Mouse (Mus musculus) MEL (cell line): Measurements from ENCODE around the gene 1700014D04Rik. TPM values are rescaled to one million over a fixed set of nuclear protein-coding genes. Genes with fewer than 3 reads are reported as not detected.

Source experiments
- DNase-seq: peaks from one replicate; pipeline ENCODE4 v3.0.0; 2011; ENCODE audit warnings: low read depth, low spot score
- H3K27ac ChIP-seq: 2 replicates; pipeline ENCODE4 v1.5.1; 2012; ENCODE audit warnings: low read depth, mild to moderate bottlenecking, control low read depth, low read length, moderate library complexity; ENCODE audit not compliant: control insufficient read depth
- H3K27me3 ChIP-seq, 2 experiments: fragments of 150-350 bp in 1 of 2; sonication (generic) in 1 of 2; 2 replicates each; pipeline ENCODE4 v1.6.1; 2012; ENCODE audit warnings: low read length in 2 of 2, mild to moderate bottlenecking in 2 of 2, improper control_type of control experiment in 1 of 2, moderate library complexity in 1 of 2; ENCODE audit not compliant: insufficient read depth in 2 of 2, control insufficient read depth in 1 of 2
- H3K36me3 ChIP-seq, 2 experiments: 2 replicates each; pipeline ENCODE4 v1.6.1; 2012 to 2014; ENCODE audit warnings: low read length in 2 of 2, improper control_type of control experiment in 1 of 2, inconsistent platforms in 1 of 2, mild to moderate bottlenecking in 1 of 2; ENCODE audit not compliant: insufficient read depth in 2 of 2, control insufficient read depth in 1 of 2
- H3K4me1 ChIP-seq, 2 experiments: fragments of 150-350 bp in 1 of 2; sonication (generic) in 1 of 2; 2 replicates each; pipeline ENCODE4 v1.6.1; 2012; ENCODE audit warnings: low read length in 2 of 2, improper control_type of control experiment in 1 of 2, mild to moderate bottlenecking in 1 of 2; ENCODE audit not compliant: insufficient read depth in 2 of 2, control insufficient read depth in 1 of 2
- H3K4me3 ChIP-seq, 2 experiments: fragments of 150-350 bp in 1 of 2; sonication (generic) in 1 of 2; 2 replicates each; pipeline ENCODE4 v1.5.1; 2012; ENCODE audit warnings: low read depth in 2 of 2, low read length in 2 of 2, mild to moderate bottlenecking in 2 of 2, moderate library complexity in 2 of 2, control low read depth in 1 of 2, improper control_type of control experiment in 1 of 2; ENCODE audit not compliant: control insufficient read depth in 1 of 2, insufficient read depth in 1 of 2
- H3K79me2 ChIP-seq: 2 replicates; pipeline ENCODE4 v1.6.1; 2012; ENCODE audit warnings: mild to moderate bottlenecking, low read length, moderate library complexity; ENCODE audit not compliant: control insufficient read depth, poor library complexity, insufficient read depth
- H3K9ac ChIP-seq: 2 replicates; pipeline ENCODE4 v1.6.1; 2012; ENCODE audit warnings: low read depth, mild to moderate bottlenecking, control low read depth, low read length, moderate library complexity; ENCODE audit not compliant: control insufficient read depth, poor library complexity, severe bottlenecking
- H3K9me3 ChIP-seq: fragments of 150-350 bp; sonication (generic); replicated peaks from 2 replicates; pipeline ENCODE4 v1.6.1; 2012; ENCODE audit warnings: mild to moderate bottlenecking, low read length, improper control_type of control experiment, moderate library complexity; ENCODE audit not compliant: insufficient read depth
- BHLHE40 ChIP-seq: IDR thresholded peaks from 2 replicates; pipeline ENCODE4 v1.6.1; 2012; ENCODE audit warnings: low read depth, mild to moderate bottlenecking, inconsistent platforms, low read length, improper control_type of control experiment, borderline replicate concordance
- CHD2 ChIP-seq: IDR thresholded peaks from 2 replicates; pipeline ENCODE4 v1.6.1; 2011; ENCODE audit warnings: low read length, improper control_type of control experiment
- CTCF ChIP-seq, 3 experiments: IDR thresholded peaks in 2 of 3; conservative IDR thresholded peaks in 1 of 3; 2 replicates each; pipeline ENCODE4 v1.5.1; 2011 to 2012; ENCODE audit warnings: low read length in 3 of 3, low read depth in 2 of 3, mild to moderate bottlenecking in 2 of 3, improper control_type of control experiment in 1 of 3, inconsistent platforms in 1 of 3, mixed read lengths in 1 of 3, moderate library complexity in 1 of 3; ENCODE audit not compliant: control insufficient read depth in 1 of 3, insufficient read depth in 1 of 3, poor library complexity in 1 of 3, severe bottlenecking in 1 of 3
- E2F4 ChIP-seq: IDR thresholded peaks from 2 replicates; pipeline ENCODE4 v1.6.1; 2011; ENCODE audit warnings: low read depth, low read length, improper control_type of control experiment, borderline replicate concordance
- ELF1 ChIP-seq: IDR thresholded peaks from 2 replicates; pipeline ENCODE4 v1.6.1; 2014; ENCODE audit warnings: low read depth, mild to moderate bottlenecking, inconsistent platforms, low read length, improper control_type of control experiment, moderate library complexity
- EP300 ChIP-seq, 2 experiments: IDR thresholded peaks; 2 replicates each; pipeline ENCODE4 v1.6.1; 2011; ENCODE audit warnings: improper control_type of control experiment in 2 of 2, low read length in 2 of 2, low read depth in 1 of 2, mild to moderate bottlenecking in 1 of 2
- ETS1 ChIP-seq: IDR thresholded peaks from 2 replicates; pipeline ENCODE4 v1.6.1; 2012; ENCODE audit warnings: low read depth, mild to moderate bottlenecking, inconsistent platforms, low read length, improper control_type of control experiment, moderate library complexity
- GATA1 ChIP-seq: IDR thresholded peaks from 2 replicates; pipeline ENCODE4 v1.6.1; 2011; ENCODE audit warnings: low read depth, low read length, improper control_type of control experiment
- HCFC1 ChIP-seq: IDR thresholded peaks from 2 replicates; pipeline ENCODE4 v1.6.1; 2012; ENCODE audit warnings: low read depth, mild to moderate bottlenecking, inconsistent platforms, low read length, improper control_type of control experiment, moderate library complexity
- JUND ChIP-seq: IDR thresholded peaks from 2 replicates; pipeline ENCODE4 v1.6.1; 2011; ENCODE audit warnings: low read depth, mild to moderate bottlenecking, improper control_type of control experiment, low read length
- KAT2A ChIP-seq: conservative IDR thresholded peaks from 2 replicates; pipeline ENCODE4 v1.6.1; 2012; ENCODE audit warnings: low read depth, low read length, improper control_type of control experiment, inconsistent platforms
- MAX ChIP-seq: IDR thresholded peaks from 2 replicates; pipeline ENCODE4 v1.6.1; 2011; ENCODE audit warnings: low read length, improper control_type of control experiment
- MAZ ChIP-seq: IDR thresholded peaks from 2 replicates; pipeline ENCODE4 v1.6.1; 2012; ENCODE audit warnings: low read depth, mild to moderate bottlenecking, inconsistent platforms, low read length, improper control_type of control experiment
- MEF2A ChIP-seq: IDR thresholded peaks from 2 replicates; pipeline ENCODE4 v1.6.1; 2014; ENCODE audit warnings: low read depth, mild to moderate bottlenecking, inconsistent platforms, low read length, improper control_type of control experiment; ENCODE audit not compliant: poor library complexity, insufficient replicate concordance, severe bottlenecking; ENCODE audit errors: extremely low read depth
- MXI1 ChIP-seq: IDR thresholded peaks from 2 replicates; pipeline ENCODE4 v1.6.1; 2011; ENCODE audit warnings: mild to moderate bottlenecking, low read depth, low read length, improper control_type of control experiment
- MYC ChIP-seq: IDR thresholded peaks from 2 replicates; pipeline ENCODE4 v1.6.1; 2011; ENCODE audit warnings: low read depth, mild to moderate bottlenecking, low read length, improper control_type of control experiment, moderate library complexity
- NELFE ChIP-seq: IDR thresholded peaks from 2 replicates; pipeline ENCODE4 v1.6.1; 2011; ENCODE audit warnings: low read depth, low read length, improper control_type of control experiment
- NRF1 ChIP-seq: IDR thresholded peaks from 2 replicates; pipeline ENCODE4 v1.6.1; 2014; ENCODE audit warnings: low read depth, mild to moderate bottlenecking, inconsistent platforms, low read length, improper control_type of control experiment, moderate library complexity; ENCODE audit not compliant: poor library complexity, insufficient read depth, severe bottlenecking
- POLR2A ChIP-seq, 2 experiments: IDR thresholded peaks; 2 replicates each; pipeline ENCODE4 v1.6.1; 2011 to 2012; ENCODE audit warnings: low read length in 2 of 2, mild to moderate bottlenecking in 2 of 2, control low read depth in 1 of 2, improper control_type of control experiment in 1 of 2, low read depth in 1 of 2, moderate library complexity in 1 of 2; ENCODE audit not compliant: control insufficient read depth in 1 of 2, insufficient read depth in 1 of 2, poor library complexity in 1 of 2
- POLR2AphosphoS2 ChIP-seq: IDR thresholded peaks from 2 replicates; pipeline ENCODE4 v1.6.1; 2011; ENCODE audit warnings: low read length, improper control_type of control experiment
- POLR2AphosphoS5 ChIP-seq: IDR thresholded peaks from 2 replicates; pipeline ENCODE4 v1.6.1; 2012; ENCODE audit warnings: low read depth, borderline replicate concordance, mild to moderate bottlenecking, inconsistent platforms, low read length, moderate library complexity, mixed read lengths
- RAD21 ChIP-seq: IDR thresholded peaks from 2 replicates; pipeline ENCODE4 v1.6.1; 2011; ENCODE audit warnings: mild to moderate bottlenecking, low read depth, low read length, improper control_type of control experiment
- SIN3A ChIP-seq: IDR thresholded peaks from 2 replicates; pipeline ENCODE4 v1.6.1; 2012; ENCODE audit warnings: low read length, improper control_type of control experiment, inconsistent platforms
- SMC3 ChIP-seq: IDR thresholded peaks from 2 replicates; pipeline ENCODE4 v1.6.1; 2011; ENCODE audit warnings: low read depth, low read length, improper control_type of control experiment
- TAL1 ChIP-seq: IDR thresholded peaks from 2 replicates; pipeline ENCODE4 v1.6.1; 2012; ENCODE audit warnings: mild to moderate bottlenecking, inconsistent platforms, low read length, moderate library complexity, mixed read lengths
- TBP ChIP-seq: IDR thresholded peaks from 2 replicates; pipeline ENCODE4 v1.8.0; 2011; ENCODE audit warnings: low read depth, low read length, improper control_type of control experiment
- TCF12 ChIP-seq: IDR thresholded peaks from 2 replicates; pipeline ENCODE4 v1.6.1; 2014; ENCODE audit warnings: low read depth, mild to moderate bottlenecking, inconsistent platforms, low read length, improper control_type of control experiment, moderate library complexity
- UBTF ChIP-seq: IDR thresholded peaks from 2 replicates; pipeline ENCODE4 v1.6.1; 2012; ENCODE audit warnings: low read depth, mild to moderate bottlenecking, inconsistent platforms, low read length, improper control_type of control experiment, moderate library complexity, borderline replicate concordance; ENCODE audit not compliant: insufficient read depth
- USF1 ChIP-seq: IDR thresholded peaks from 2 replicates; pipeline ENCODE4 v1.6.1; 2014; ENCODE audit warnings: low read depth, mild to moderate bottlenecking, inconsistent platforms, low read length, improper control_type of control experiment, moderate library complexity
- USF2 ChIP-seq, 2 experiments: IDR thresholded peaks; 2 replicates each; pipeline ENCODE4 v1.6.1; 2011 to 2012; ENCODE audit warnings: improper control_type of control experiment in 2 of 2, low read length in 2 of 2, borderline replicate concordance in 1 of 2, inconsistent platforms in 1 of 2, low read depth in 1 of 2, mild to moderate bottlenecking in 1 of 2; ENCODE audit not compliant: insufficient read depth in 1 of 2
- ZC3H11A ChIP-seq: IDR thresholded peaks from 2 replicates; pipeline ENCODE4 v1.6.1; 2012; ENCODE audit warnings: low read depth, mild to moderate bottlenecking, inconsistent platforms, low read length, improper control_type of control experiment
- ZKSCAN1 ChIP-seq: IDR thresholded peaks from 2 replicates; pipeline ENCODE4 v1.6.1; 2012; ENCODE audit warnings: low read depth, mild to moderate bottlenecking, inconsistent platforms, low read length, improper control_type of control experiment, moderate library complexity
- ZNF384 ChIP-seq: IDR thresholded peaks from 2 replicates; pipeline ENCODE4 v1.6.1; 2012; ENCODE audit warnings: low read depth, mild to moderate bottlenecking, inconsistent platforms, low read length, improper control_type of control experiment
- polyA plus RNA-seq, 2 experiments: library from polyadenylated mRNA; stranded (reverse) in 1 of 2; unstranded in 1 of 2; fragments of >175 nt in 1 of 2; fragments of >200 nt in 1 of 2; gene quantifications; 2 replicates each; pipeline versions ENCODE4 v1.2.1 to v1.2.4; 2012; ENCODE audit warnings: low replicate concordance in 2 of 2, low read depth in 1 of 2; ENCODE audit not compliant: insufficient read length in 2 of 2, insufficient read depth in 1 of 2, missing spikeins in 1 of 2
- total RNA-seq: library from RNA; depleted of rRNA; stranded (reverse); fragments of 300-350 nt; gene quantifications from 2 replicates; pipeline ENCODE4 v1.2.3, GENCODE M21; 2012

1700014D04Rik gene
- total and polyA plus RNA-seq, 3 experiments = 0.06 TPM; not detected in 2

DNA sequence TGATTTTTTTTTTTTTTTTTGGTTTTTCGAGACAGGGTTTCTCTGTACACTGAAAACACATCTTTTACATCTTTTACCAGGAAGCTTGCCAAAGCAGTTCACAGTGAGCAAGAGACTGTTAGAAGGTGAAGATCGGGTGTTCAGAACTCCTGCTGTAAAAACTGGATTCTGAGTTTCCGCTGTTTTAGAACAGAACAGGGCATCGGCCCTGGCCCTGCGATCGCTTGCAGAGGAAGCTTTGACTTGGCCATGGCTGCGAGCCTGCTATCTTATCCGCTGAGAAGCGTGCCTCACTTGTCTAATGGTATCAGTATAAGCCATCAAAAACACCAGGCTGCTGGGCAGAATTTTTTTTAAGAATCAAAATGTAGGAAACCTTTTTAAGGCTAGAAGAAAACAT, 24.3 kb upstream of the 1700014D04Rik start (continued):
- TF ChIP-seq MAZ (no peak), TCF12 (peak; percentile 40; the same call in 1 of the 2 replicates), CHD2 (no peak), ZNF384 (peak; percentile 82), ZKSCAN1 (no peak), JUND (no peak), CTCF (IDR thresholded peaks at IDR 0.05 in 2 of 3, conservative IDR thresholded peaks at IDR 0.05 in 1 of 3; ENCODE audit: control insufficient read depth in 1 of 3, insufficient read depth in 1 of 3, low read depth in 2 of 3, low read length in 3 of 3, poor library complexity in 1 of 3, severe bottlenecking in 1 of 3) (no peak), E2F4 (no peak), KAT2A (no peak; the same call in 1 of the 2 replicates)

DNA sequence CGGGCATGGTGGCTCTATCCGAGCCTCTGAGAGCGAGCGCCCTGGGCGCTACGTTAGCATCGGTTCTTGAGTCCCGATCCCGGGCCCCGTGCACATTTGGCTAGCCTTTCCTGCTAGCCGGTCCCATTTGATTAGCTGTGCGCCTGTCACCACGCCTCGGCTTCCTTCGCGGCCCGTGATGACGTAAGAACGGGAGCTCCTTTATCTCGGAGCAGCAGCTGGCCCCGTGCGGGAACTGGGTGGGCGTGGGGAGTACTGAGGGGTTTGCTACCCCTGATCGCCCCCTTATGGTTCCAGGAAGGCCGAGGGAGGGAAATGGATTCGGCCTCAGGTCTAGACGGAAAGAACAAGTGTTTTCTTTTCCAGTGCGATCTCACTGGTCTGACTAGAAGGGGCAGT, 23.6 kb upstream of the 1700014D04Rik start:
- H3K27me3 ChIP-seq = no peaks in the 10 kb centered on the region
- peaks cover 43% of the 10 kb centered on the region for H3K79me2 ChIP-seq
- peak overlapping the region; percentile 72 to 82 for H3K4me3 ChIP-seq
- H3K9me3 ChIP-seq = no peaks in the 10 kb centered on the region
- peak; percentile 97 for DNase-seq
- H3K36me3 ChIP-seq = peaks cover 7 to 34% of the 10 kb centered on the region in 2 experiments
- H3K4me1 ChIP-seq = peaks cover 17 to 26% of the 10 kb centered on the region in 2 experiments; a peak in 3 of 4 replicates
- H3K27ac ChIP-seq = peak overlapping the region; percentile 100
- peak overlapping the region; percentile 90 for H3K9ac ChIP-seq
- TF ChIP-seq TAL1 (peak; percentile 99), SIN3A (peak; percentile 68), RAD21 (no peak), GATA1 (peak; percentile 83), KAT2A (no peak), MAX (peak; percentile 46; the same call in 1 of the 2 replicates), CHD2 (no peak), SMC3 (peak; percentile 34), POLR2A (IDR thresholded peaks at IDR 0.05; ENCODE audit: control insufficient read depth in 1 of 2, insufficient read depth in 1 of 2, low read depth in 1 of 2, low read length in 2 of 2, poor library complexity in 1 of 2) (peak in 1 of 2 experiments; percentile 69; a peak in 2 of 4 replicates), NELFE (peak; percentile 22; the same call in 1 of the 2 replicates), ZKSCAN1 (no peak), EP300 (IDR thresholded peaks at IDR 0.05; ENCODE audit: low read depth in 1 of 2, low read length in 2 of 2) (peak in 1 of 2 experiments; percentile 90; a peak in 3 of 4 replicates), ELF1 (peak; percentile 33; the same call in 1 of the 2 replicates), E2F4 (no peak), BHLHE40 (peak; percentile 88), MEF2A (no peak), POLR2AphosphoS2 (peak; percentile 87), MAZ (peak; percentile 81; the same call in 1 of the 2 replicates), UBTF (no peak), ETS1 (peak; percentile 98), USF1 (0 out of 2 replicates have a peak, but pooled peaks have one; percentile 32), JUND (no peak), USF2 (IDR thresholded peaks at IDR 0.05; ENCODE audit: borderline replicate concordance in 1 of 2, insufficient read depth in 1 of 2, low read depth in 1 of 2, low read length in 2 of 2) (no peak), ZNF384 (no peak), TBP (no peak; the same call in none of the 2 replicates), MYC (0 out of 2 replicates have a peak, but pooled peaks have one; percentile 19), MXI1 (peak; percentile 83), HCFC1 (peak; percentile 15; the same call in 1 of the 2 replicates), ZC3H11A (0 out of 2 replicates have a peak, but pooled peaks have one; percentile 27), NRF1 (peak; percentile 41; the same call in 1 of the 2 replicates), POLR2AphosphoS5 (no peak)
